In the genomic region with DNA sequence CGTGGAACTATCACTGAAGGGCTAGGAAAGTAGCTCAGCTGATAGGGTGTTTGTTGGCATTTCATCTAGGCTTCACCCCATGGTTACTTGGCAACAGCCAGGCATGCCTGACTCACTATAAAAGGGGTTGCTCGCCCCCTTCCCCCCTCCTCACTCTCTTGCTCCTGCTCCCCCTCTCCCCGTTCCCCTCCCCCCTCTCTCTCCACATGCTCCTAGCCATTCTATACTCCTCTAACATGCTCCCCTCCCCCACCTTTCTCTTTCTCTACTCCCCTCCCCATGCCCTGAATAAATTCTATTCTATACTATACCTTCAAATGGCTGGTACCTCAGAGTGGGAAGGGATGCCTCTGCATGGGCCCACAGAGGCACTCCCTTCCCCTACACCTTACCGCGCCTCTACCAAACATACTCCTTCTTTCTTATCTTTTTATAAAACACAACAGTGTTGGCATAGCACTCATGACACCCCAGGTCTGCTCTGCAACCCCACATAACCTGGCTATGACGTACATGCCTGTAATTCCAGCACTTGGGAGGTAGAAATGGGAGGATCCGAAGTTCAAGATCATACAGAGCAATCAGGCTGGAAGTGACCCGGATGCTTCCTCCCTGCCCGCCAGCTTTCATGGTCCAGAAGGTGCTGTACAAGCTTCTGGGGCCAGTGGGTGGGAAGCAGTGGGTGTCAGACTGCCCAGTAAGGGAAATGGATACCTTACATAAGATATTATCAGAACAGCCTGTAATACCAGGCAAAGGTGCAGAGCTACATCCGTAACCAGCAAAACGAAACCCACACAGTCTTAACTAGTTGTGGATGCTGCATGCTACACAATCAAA, we compare ENCODE assay signal across 13 mouse cellular contexts. TPM values are rescaled to one million over a fixed set of nuclear protein-coding genes. Genes with fewer than 3 reads are reported as not detected.
A peak's percentile ranks its signal among the peaks of the same experiment; 100 is the strongest.
DNase-seq lines count a peak whose midpoint lies in the region; ATAC-seq and TF ChIP-seq lines count a peak whose summit lies in the region.
"Had no signal": no experiment of that assay in that cellular context is flagged by ENCODE, and none has a peak within 500 bp of the region (broad histone marks: within the 10 kb centered on the region; RNA-seq: fewer than 3 reads in every experiment).

No protein-coding gene starts in this region.

- no peaks in the 10 kb centered on the region for H3K9me3 ChIP-seq in neural tube, embryonic 11.5 days (ENCODE audit: control insufficient read depth, low read length)
- H3K9me3 ChIP-seq in forebrain, embryonic 14.5 days (replicated peaks; ENCODE audit: control insufficient read depth, low read length), result no peaks in the 10 kb centered on the region
- no peaks in the 10 kb centered on the region for H3K9me3 ChIP-seq in stomach, postnatal 0 days (ENCODE audit: control insufficient read depth, low read length)
- H3K9me3 ChIP-seq: liver, embryonic 13.5 days had no signal

- no peak overlapping the region for H3K4me2 ChIP-seq in neural tube, embryonic 11.5 days (ENCODE audit: low read depth)
- no peak overlapping the region for H3K4me2 ChIP-seq in forebrain, embryonic 14.5 days (ENCODE audit: low read length)
- H3K4me2 ChIP-seq in stomach, postnatal 0 days (replicated peaks; ENCODE audit: low read depth), result no peak overlapping the region
- H3K4me2 ChIP-seq: liver, embryonic 13.5 days had no signal

- TF ChIP-seq EP300 in stomach, postnatal 0 days (optimal IDR thresholded peaks at IDR 0.05), result no peak

- H3K27me3 ChIP-seq in neural tube, embryonic 11.5 days (ENCODE audit: control insufficient read depth, insufficient read depth, low read length), result no peaks in the 10 kb centered on the region
- no peaks in the 10 kb centered on the region for H3K27me3 ChIP-seq in forebrain, embryonic 14.5 days (replicated peaks; ENCODE audit: control insufficient read depth, insufficient read depth, low read length)
- no peaks in the 10 kb centered on the region for H3K27me3 ChIP-seq in stomach, postnatal 0 days (ENCODE audit: control insufficient read depth, insufficient read depth, low read length)
- H3K27me3 ChIP-seq: liver, embryonic 13.5 days had no signal

- no peak overlapping the region for H3K9ac ChIP-seq in neural tube, embryonic 11.5 days (ENCODE audit: low read length)
- H3K9ac ChIP-seq in forebrain, embryonic 14.5 days (ENCODE audit: low read length), result no peak overlapping the region
- no peak overlapping the region for H3K9ac ChIP-seq in stomach, postnatal 0 days (ENCODE audit: low read length)
- H3K9ac ChIP-seq: liver, embryonic 13.5 days had no signal

- H3K4me3 ChIP-seq in neural tube, embryonic 11.5 days (ENCODE audit: low read depth, low read length), result no peak overlapping the region
- no peak overlapping the region for H3K4me3 ChIP-seq in forebrain, embryonic 14.5 days (ENCODE audit: low read depth, low read length)
- H3K4me3 ChIP-seq in stomach, postnatal 0 days (ENCODE audit: low read depth, low read length), result no peak overlapping the region
- H3K4me3 ChIP-seq: erythroblast, embryonic 14.5 days; liver, embryonic 13.5 days; megakaryocyte, embryonic 14.5 days had no signal

- DNase-seq in neural tube, embryonic 11.5 days (ENCODE audit: low spot score), result peak; percentile 47
- no peak for DNase-seq in neural tube, embryonic 10.5 days (ENCODE audit: extremely low spot score, low spot score)
- peak; percentile 72 for DNase-seq in forebrain, embryonic 14.5 days (ENCODE audit: low spot score)
- DNase-seq in mesoderm, embryonic 11.5 days (ENCODE audit: low read depth, low spot score), result peak; percentile 41
- no peak for DNase-seq in stomach, postnatal 0 days (ENCODE audit: low spot score)
- no peak for DNase-seq in lung, postnatal 25 days (ENCODE audit: low spot score)
- no peak for DNase-seq in testis, postnatal 14 days (ENCODE audit: low spot score)
- DNase-seq: liver, embryonic 13.5 days; right cerebral cortex, postnatal 25 days; thymus, postnatal 25 days had no signal

- H3K36me3 ChIP-seq in neural tube, embryonic 11.5 days (ENCODE audit: control insufficient read depth, insufficient read depth, low read length), result no peaks in the 10 kb centered on the region
- H3K36me3 ChIP-seq in forebrain, embryonic 14.5 days (ENCODE audit: control insufficient read depth, insufficient read depth, low read length), result no peaks in the 10 kb centered on the region
- no peaks in the 10 kb centered on the region for H3K36me3 ChIP-seq in stomach, postnatal 0 days (ENCODE audit: control insufficient read depth, insufficient read depth, low read length)
- H3K36me3 ChIP-seq: liver, embryonic 13.5 days had no signal

- ATAC-seq in neural tube, embryonic 11.5 days (ENCODE audit: insufficient read depth, low FRiP score, low TSS enrichment), result peak; percentile 85
- ATAC-seq in forebrain, embryonic 14.5 days, result peak; percentile 89
- peak; percentile 66; the same call in 1 of the 2 replicates for ATAC-seq in stomach, postnatal 0 days (ENCODE audit: low FRiP score, low TSS enrichment)
- ATAC-seq: activated CD4-positive, CD25-positive, alpha-beta regulatory T cell, adult 4 months had no signal

- H3K27ac ChIP-seq in neural tube, embryonic 11.5 days (ENCODE audit: low read depth, low read length), result no peak overlapping the region
- no peak overlapping the region for H3K27ac ChIP-seq in forebrain, embryonic 14.5 days (ENCODE audit: low read depth, low read length)
- H3K27ac ChIP-seq in stomach, postnatal 0 days (replicated peaks), result no peak overlapping the region
- H3K27ac ChIP-seq: liver, embryonic 13.5 days had no signal

- 62% methylated on average over 11 of the region's 11 CpGs for WGBS in neural tube, embryonic 11.5 days
- WGBS in forebrain, embryonic 14.5 days, result 48% methylated on average over 11 of the region's 11 CpGs
- 61% methylated on average over 11 of the region's 11 CpGs for WGBS in stomach, postnatal 0 days

- TF ChIP-seq CTCF in stomach, postnatal 0 days (IDR thresholded peaks at IDR 0.05; ENCODE audit: low read depth), result no peak

- H3K4me1 ChIP-seq in neural tube, embryonic 11.5 days (ENCODE audit: control insufficient read depth, insufficient read depth, low read length), result peaks cover 2% of the 10 kb centered on the region; the same call in 1 of the 2 replicates
- H3K4me1 ChIP-seq in forebrain, embryonic 14.5 days (ENCODE audit: control insufficient read depth, insufficient read depth, low read length), result peaks cover 13% of the 10 kb centered on the region
- no peaks in the 10 kb centered on the region for H3K4me1 ChIP-seq in stomach, postnatal 0 days (replicated peaks; ENCODE audit: control insufficient read depth, insufficient read depth)
- H3K4me1 ChIP-seq: liver, embryonic 13.5 days had no signal

RNA-seq across cellular contexts. Expression of gene Tbc1d30, which starts 10.1 kb away (rescaled TPM):
- polyA plus RNA-seq in neural tube, embryonic 11.5 days (2014; fragmentation: Nextera tagmentation; extraction: Ambion mirVana), result 4.1 and 5.3 TPM in 2 replicates
- 9.3 and 12.0 TPM in 2 replicates for polyA plus RNA-seq in forebrain, embryonic 14.5 days (2014; fragmentation: Nextera tagmentation; extraction: Ambion mirVana)
- 3.8 and 4.1 TPM in 2 replicates for polyA plus RNA-seq in stomach, postnatal 0 days (2015; fragmentation: Nextera tagmentation; extraction: Ambion mirVana)
- polyA plus RNA-seq: erythroblast, embryonic 14.5 days had no signal

RNA-seq across cellular contexts. Expression of gene Gns, which starts 23.9 kb away (rescaled TPM):
- polyA plus RNA-seq in neural tube, embryonic 11.5 days (2014; fragmentation: Nextera tagmentation; extraction: Ambion mirVana), result 52.5 and 53.5 TPM in 2 replicates
- polyA plus RNA-seq in forebrain, embryonic 14.5 days (2014; fragmentation: Nextera tagmentation; extraction: Ambion mirVana), result 27.3 and 33.7 TPM in 2 replicates
- 25.7 and 26.1 TPM in 2 replicates for polyA plus RNA-seq in stomach, postnatal 0 days (2015; fragmentation: Nextera tagmentation; extraction: Ambion mirVana)

Comparison
In these comparisons a context has a peak if more than half of its experiments do, and no peak if none do; other contexts are left out.
1. DNase-seq: peak in neural tube, embryonic 11.5 days (single experiment), forebrain, embryonic 14.5 days (single experiment) and mesoderm, embryonic 11.5 days (single experiment); none in neural tube, embryonic 10.5 days (single experiment), stomach, postnatal 0 days (single experiment), lung, postnatal 25 days (single experiment) and testis, postnatal 14 days (single experiment).
2. Peak in every context shown above with its lines, with median percentiles within 50 percentile points of each other: ATAC-seq.